10 mouse cellular contexts compared by ENCODE assay signal in genomic region chr15:31309526-31309925, GRCm38 (mm10). TPM values are rescaled to one million over a fixed set of nuclear protein-coding genes. Genes with fewer than 3 reads are reported as not detected.
DNase-seq lines count a peak whose midpoint lies in the region; ATAC-seq and TF ChIP-seq lines count a peak whose summit lies in the region.
"Had no signal": no experiment of that assay in that cellular context is flagged by ENCODE, and none has a peak within 500 bp of the region (broad histone marks: within the 10 kb centered on the region; RNA-seq: fewer than 3 reads in every experiment).

No protein-coding gene starts in this region.

- H3K9me3 ChIP-seq in intestine, postnatal 0 days (ENCODE audit: control insufficient read depth): no peaks in the 10 kb centered on the region
- H3K9me3 ChIP-seq in intestine, embryonic 15.5 days: no peaks in the 10 kb centered on the region
- no peaks in the 10 kb centered on the region; the same call in 1 of the 2 replicates for H3K9me3 ChIP-seq in forebrain, embryonic 10.5 days
- H3K9me3 ChIP-seq: forebrain, embryonic 15.5 days had no signal

- DNase-seq in retina, postnatal 1 day: peak; percentile 42
- DNase-seq in retina, embryonic 14.5 days (ENCODE audit: low spot score): no peak
- peak; percentile 92 for DNase-seq in R1 (ENCODE audit: low read depth, low spot score)
- peak; percentile 41 for DNase-seq in splenic B cell, adult 2 months (ENCODE audit: low read depth, low spot score)
- DNase-seq in forebrain, embryonic 10.5 days (ENCODE audit: extremely low spot score, low spot score): no peak

- no peak for ATAC-seq in intestine, postnatal 0 days
- ATAC-seq in intestine, embryonic 15.5 days: no peak
- ATAC-seq in erythroblast, adult 5-6 weeks (replicated peaks; ENCODE audit: low FRiP score, poor library complexity, severe bottlenecking): no peak
- ATAC-seq: forebrain, embryonic 15.5 days had no signal

- H3K4me2 ChIP-seq in intestine, postnatal 0 days (replicated peaks; ENCODE audit: low read depth): no peak overlapping the region
- no peak overlapping the region for H3K4me2 ChIP-seq in intestine, embryonic 15.5 days (replicated peaks)
- H3K4me2 ChIP-seq: forebrain, embryonic 15.5 days; midbrain, embryonic 11.5 days had no signal

- no peak overlapping the region for H3K27ac ChIP-seq in intestine, postnatal 0 days (ENCODE audit: low read depth, low read length)
- H3K27ac ChIP-seq in intestine, embryonic 15.5 days: no peak overlapping the region
- H3K27ac ChIP-seq in forebrain, embryonic 10.5 days: no peak overlapping the region
- H3K27ac ChIP-seq: forebrain, embryonic 15.5 days had no signal

- H3K4me1 ChIP-seq in intestine, postnatal 0 days (replicated peaks; ENCODE audit: control insufficient read depth, insufficient read depth, low read length): no peaks in the 10 kb centered on the region
- no peaks in the 10 kb centered on the region for H3K4me1 ChIP-seq in intestine, embryonic 15.5 days (replicated peaks)
- H3K4me1 ChIP-seq in forebrain, embryonic 10.5 days: peaks cover 4% of the 10 kb centered on the region; the same call in 1 of the 2 replicates
- H3K4me1 ChIP-seq: forebrain, embryonic 15.5 days had no signal

- no peaks in the 10 kb centered on the region for H3K36me3 ChIP-seq in intestine, postnatal 0 days (ENCODE audit: control insufficient read depth, insufficient read depth)
- H3K36me3 ChIP-seq in intestine, embryonic 15.5 days: no peaks in the 10 kb centered on the region
- no peaks in the 10 kb centered on the region for H3K36me3 ChIP-seq in splenic B cell, adult 2 months (ENCODE audit: control insufficient read depth, insufficient read depth, low read length, poor library complexity, severe bottlenecking)
- no peaks in the 10 kb centered on the region for H3K36me3 ChIP-seq in forebrain, embryonic 10.5 days (replicated peaks)
- H3K36me3 ChIP-seq: forebrain, embryonic 15.5 days had no signal

- WGBS in intestine, postnatal 0 days: 77% methylated on average over 15 of the region's 15 CpGs
- 67% methylated on average over 15 of the region's 15 CpGs for WGBS in intestine, embryonic 15.5 days
- 67% methylated on average over 15 of the region's 15 CpGs for WGBS in forebrain, embryonic 10.5 days

- H3K9ac ChIP-seq in intestine, postnatal 0 days (ENCODE audit: low read depth, low read length): no peak overlapping the region
- H3K9ac ChIP-seq in intestine, embryonic 15.5 days: no peak overlapping the region
- H3K9ac ChIP-seq: forebrain, embryonic 15.5 days had no signal

- TF ChIP-seq CTCF in intestine, postnatal 0 days (IDR thresholded peaks at IDR 0.05; ENCODE audit: low read depth): peak; percentile 52

- H3K27me3 ChIP-seq in intestine, postnatal 0 days (replicated peaks; ENCODE audit: control insufficient read depth, insufficient read depth, low read length): peaks cover 11% of the 10 kb centered on the region; the same call in 1 of the 2 replicates
- H3K27me3 ChIP-seq in intestine, embryonic 15.5 days (replicated peaks): no peaks in the 10 kb centered on the region
- H3K27me3 ChIP-seq in splenic B cell, adult 2 months (ENCODE audit: control insufficient read depth, insufficient read depth, low read length, poor library complexity, severe bottlenecking): no peaks in the 10 kb centered on the region
- H3K27me3 ChIP-seq in forebrain, embryonic 10.5 days (ENCODE audit: poor library complexity, severe bottlenecking): no peaks in the 10 kb centered on the region
- H3K27me3 ChIP-seq: forebrain, embryonic 15.5 days had no signal

- no peak overlapping the region for H3K4me3 ChIP-seq in intestine, postnatal 0 days (ENCODE audit: low read depth, low read length)
- no peak overlapping the region for H3K4me3 ChIP-seq in intestine, embryonic 15.5 days (replicated peaks)
- no peak overlapping the region for H3K4me3 ChIP-seq in forebrain, embryonic 10.5 days
- H3K4me3 ChIP-seq: forebrain, embryonic 15.5 days had no signal

RNA-seq across cellular contexts. Expression of gene Ankrd33b, which starts 58.0 kb away (rescaled TPM):
- 0.25 and 0.29 TPM in 2 replicates for polyA plus RNA-seq in intestine, postnatal 0 days (2015; fragmentation: Nextera tagmentation; extraction: Ambion mirVana)
- polyA plus RNA-seq in intestine, embryonic 15.5 days (2015; fragmentation: Nextera tagmentation; extraction: Ambion mirVana): 0.34 and 0.43 TPM in 2 replicates
- 0.58 and 1.0 TPM in 2 replicates for total RNA-seq in erythroblast, adult 5-6 weeks (2015; ENCODE audit: low replicate concordance)
- 1.1 and 2.3 TPM in 2 replicates for total RNA-seq in erythroblast, adult 5-6 weeks (2017; ENCODE audit: low replicate concordance)
- 0.30 and 0.50 TPM in 2 replicates for polyA plus RNA-seq in forebrain, embryonic 10.5 days (2016; fragmentation: Nextera tagmentation; extraction: Ambion mirVana)

Comparison
In these comparisons a context has a peak if more than half of its experiments do, and no peak if none do; other contexts are left out.
1. DNase-seq: peak in retina, postnatal 1 day (single experiment), R1 (single experiment) and splenic B cell, adult 2 months (single experiment); none in retina, embryonic 14.5 days (single experiment) and forebrain, embryonic 10.5 days (single experiment).